Mouse (Mus musculus): Measurements from ENCODE around the gene Ipo8.

The Ipo8 gene

DNA sequence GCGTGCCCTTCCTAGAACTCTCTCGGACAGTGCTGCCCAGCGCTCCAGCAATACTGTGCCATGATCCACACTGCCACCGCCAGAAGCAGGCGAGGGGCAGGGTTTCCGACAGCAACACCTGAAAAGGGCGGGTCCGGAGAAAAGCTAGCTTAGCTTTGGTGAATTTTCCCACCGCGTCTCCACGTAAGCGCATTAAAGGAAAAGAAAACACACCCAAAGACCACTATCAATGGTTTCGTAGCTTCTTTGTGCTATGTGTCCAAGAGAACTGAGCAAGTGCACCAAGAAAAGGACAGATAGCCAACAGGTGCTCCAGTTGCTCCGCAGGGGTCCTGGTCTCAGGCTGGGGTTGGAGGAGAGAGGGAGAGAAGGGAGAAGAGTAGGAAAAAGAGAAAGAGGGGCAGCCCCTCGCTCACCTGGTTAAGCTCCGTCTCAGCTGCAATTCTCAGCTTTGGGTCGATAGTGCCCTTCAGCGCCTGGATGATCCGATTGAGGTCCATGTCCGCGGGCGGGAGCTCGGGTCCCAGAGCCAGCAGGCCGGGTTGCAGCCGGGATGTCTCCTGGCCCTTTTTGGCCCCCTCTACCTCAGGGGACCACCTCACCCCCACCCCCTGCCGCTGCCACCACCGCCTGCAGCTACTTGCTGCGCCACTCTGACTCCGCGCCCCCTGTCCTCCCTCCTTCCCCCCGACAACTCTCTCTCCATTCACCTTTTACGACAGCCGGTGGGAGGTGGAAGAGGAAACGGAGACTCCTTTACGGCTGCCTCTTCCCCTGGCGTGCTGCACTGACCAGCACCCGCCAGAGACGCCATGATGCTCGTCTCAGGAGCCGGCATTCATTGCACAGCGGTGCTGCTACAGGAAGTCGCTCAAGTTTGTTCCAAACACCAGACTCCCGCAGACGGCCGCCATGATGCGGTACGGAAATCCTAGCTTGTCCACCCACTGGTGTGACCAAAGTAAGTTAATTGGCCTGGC lies at the start of gene Ipo8:
Ipo8 (minus strand) TSS at position 720 of the 980 bp plus-strand sequence.
- peak; percentile 93 for DNase-seq (ENCODE audit: extremely low spot score, low spot score)

- DNase-seq (ENCODE audit: extremely low spot score, low spot score) = no peak
Observed at GRCm38 (mm10) chr6:148873911-148874310, 42.6 kb upstream of the Ipo8 start.

DNA sequence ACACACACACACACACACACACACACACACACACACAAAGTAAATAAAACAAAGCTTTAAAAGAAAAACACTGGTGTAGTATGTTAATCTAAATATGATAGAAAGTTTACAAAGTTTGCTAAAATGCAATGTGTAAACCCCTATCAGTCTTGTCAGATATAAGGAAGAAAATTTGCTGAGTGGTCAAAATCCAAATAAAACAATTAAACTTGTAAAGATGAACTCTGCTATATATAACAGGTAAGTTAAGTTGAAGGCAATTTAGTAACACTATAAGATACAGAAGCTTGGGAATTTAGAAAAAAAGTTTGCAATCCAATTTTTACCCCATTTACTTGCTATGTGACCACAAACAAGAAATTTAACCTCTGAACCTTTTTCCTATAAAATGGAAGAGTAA lies 14.4 kb upstream of the Ipo8 start:
- no peak for DNase-seq (ENCODE audit: extremely low spot score, low spot score)

DNA sequence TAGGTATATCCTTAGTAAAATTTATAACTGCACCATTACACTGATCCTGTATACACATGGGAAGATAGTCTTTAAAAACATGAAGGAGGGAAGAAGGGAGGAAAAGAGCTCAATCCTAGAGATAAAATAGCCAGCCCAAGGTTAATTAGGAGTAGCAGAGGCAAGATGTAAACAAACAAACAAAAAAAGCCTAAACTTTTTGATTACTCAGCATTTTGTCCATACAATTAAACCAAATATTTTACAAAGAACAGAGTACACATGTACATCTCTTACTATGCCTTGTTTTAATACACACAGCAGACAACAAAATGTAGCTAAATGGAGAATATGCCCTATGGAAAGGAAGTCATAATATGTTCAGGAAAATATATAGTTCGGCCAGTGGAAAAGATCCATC lies 10.5 kb upstream of the Ipo8 start:
- DNase-seq (ENCODE audit: extremely low spot score, low spot score) = no peak

GRCm38 (mm10) chr6:148838460-148838859 lies 7.2 kb upstream of the Ipo8 start:
- no peak for DNase-seq (ENCODE audit: extremely low spot score, low spot score)

GRCm38 (mm10) chr6:148831728-148832121 lies 458 bp upstream of the Ipo8 start:
- no peak for DNase-seq (ENCODE audit: extremely low spot score, low spot score)

DNA sequence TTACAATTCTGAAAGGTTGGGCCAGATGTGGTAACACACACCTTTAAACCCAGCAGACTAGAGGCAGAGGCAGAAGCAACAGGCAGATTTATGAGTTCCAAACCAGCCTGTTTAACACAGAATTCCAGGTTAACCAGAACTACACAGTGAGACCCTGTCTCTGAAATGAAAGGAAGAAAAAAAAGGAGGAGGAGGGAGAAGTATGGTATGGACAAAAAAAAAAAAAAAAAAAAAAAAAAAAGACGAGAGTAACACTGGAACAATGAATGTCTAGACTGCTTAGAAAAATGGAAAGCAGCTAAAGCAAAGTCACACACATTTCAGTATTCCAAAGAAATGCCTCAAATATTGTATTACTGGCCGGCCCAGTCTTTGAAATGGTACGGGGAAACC lies 916 bp downstream of the Ipo8 start:
- DNase-seq (ENCODE audit: extremely low spot score, low spot score) = no peak

DNA sequence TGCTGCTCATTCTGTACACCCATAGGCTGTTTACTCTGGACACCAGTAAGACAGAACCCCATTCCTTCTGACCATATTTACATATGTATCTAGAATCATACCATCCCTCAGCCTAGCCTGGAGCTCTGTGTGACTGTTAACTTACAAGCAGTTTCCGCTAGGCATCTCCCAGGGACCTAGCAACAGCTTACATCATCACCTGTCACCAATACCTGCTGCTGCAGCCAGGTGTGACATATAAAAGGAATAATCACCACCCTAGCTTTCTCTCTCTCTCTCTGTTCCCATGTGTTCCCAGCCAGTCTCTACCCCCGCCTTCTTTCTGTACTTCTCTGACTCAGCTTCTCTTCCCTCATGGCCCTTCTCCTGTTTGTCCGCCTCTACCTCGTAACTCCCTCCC lies 5.1 kb downstream of the Ipo8 start:
- no peak for DNase-seq (ENCODE audit: extremely low spot score, low spot score)

GRCm38 (mm10) chr6:148818624-148819343 lies 12.5 kb downstream of the Ipo8 start:
- DNase-seq (ENCODE audit: extremely low spot score, low spot score) = no peak

DNA sequence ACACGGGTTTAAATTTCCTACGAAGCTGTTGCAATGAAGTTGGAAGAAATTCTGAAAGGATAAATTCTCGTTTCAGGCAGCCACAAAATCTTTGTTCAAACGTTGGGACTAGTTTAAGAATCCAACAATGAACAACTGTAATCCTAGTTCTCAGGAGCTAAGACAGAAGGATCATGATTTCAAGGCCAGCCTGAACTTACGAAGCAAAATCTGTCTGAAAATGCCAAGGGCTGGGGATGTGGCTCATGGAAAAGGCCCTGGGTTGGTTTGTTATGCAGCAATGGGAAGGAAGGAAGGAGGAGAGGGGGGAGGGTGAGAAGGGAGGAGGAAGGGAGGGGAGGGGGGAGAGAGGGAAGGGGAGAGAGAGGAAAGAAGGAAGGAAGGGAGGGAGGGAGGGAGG lies 14.5 kb downstream of the Ipo8 start:
- no peak for DNase-seq (ENCODE audit: extremely low spot score, low spot score)

DNA sequence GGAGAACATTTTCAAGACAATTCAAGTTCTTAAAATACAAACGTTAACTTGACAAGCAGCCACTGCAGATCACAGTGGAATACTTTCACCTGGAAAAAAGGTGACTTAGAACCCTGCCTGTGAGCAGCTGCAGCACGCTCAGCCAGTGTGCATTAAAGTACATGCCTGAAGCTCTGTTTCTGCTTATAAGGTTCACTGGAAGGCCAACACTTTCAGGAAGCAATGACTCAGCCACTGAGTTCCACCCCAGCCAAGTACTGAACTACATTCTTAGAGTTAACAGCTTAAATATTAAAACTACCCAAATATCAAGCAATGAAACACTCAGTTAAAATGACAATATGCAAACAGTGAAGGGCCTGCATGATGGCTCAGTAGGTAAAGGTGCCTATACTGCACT lies 20.1 kb downstream of the Ipo8 start:
- DNase-seq (ENCODE audit: extremely low spot score, low spot score) = no peak

DNA sequence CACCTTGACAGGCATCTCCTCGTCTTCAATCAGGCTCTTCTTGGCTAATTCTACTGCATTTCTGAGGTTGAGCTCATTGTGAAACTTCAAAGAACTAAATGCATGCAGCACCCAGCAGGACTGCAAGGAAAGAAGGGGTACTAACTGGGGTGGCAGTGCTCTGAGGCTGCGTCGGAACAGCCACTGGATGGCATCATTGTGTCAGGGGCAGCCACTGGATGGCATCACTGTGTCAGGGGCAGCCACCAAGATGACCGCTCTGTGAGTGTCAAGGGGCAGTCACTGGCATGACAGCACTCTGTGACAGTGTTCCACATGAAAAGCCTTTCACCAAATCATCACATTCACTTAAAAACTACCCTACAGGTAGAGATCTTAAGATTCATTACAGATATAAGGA lies 31.5 kb downstream of the Ipo8 start:
- no peak for DNase-seq (ENCODE audit: extremely low spot score, low spot score)

DNA sequence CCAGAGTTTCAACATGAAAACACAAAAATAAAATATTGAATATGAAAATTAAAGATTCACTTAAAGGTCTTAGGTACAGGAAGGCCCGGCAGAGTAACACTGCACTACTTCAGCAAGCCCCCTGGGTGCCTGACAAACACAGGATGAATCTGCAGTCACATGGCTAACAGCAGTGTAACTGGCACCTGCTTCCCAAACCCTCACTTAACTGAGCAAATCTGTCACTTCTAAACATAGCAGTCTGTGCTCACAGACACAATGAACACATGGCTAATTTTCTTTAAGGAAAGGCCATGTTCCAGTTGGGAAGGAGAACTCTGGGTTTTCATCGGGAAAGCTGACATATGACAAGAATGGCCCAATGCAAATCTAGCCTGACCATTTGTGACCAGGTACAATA lies 36.1 kb downstream of the Ipo8 start:
- DNase-seq (ENCODE audit: extremely low spot score, low spot score) = no peak

DNA sequence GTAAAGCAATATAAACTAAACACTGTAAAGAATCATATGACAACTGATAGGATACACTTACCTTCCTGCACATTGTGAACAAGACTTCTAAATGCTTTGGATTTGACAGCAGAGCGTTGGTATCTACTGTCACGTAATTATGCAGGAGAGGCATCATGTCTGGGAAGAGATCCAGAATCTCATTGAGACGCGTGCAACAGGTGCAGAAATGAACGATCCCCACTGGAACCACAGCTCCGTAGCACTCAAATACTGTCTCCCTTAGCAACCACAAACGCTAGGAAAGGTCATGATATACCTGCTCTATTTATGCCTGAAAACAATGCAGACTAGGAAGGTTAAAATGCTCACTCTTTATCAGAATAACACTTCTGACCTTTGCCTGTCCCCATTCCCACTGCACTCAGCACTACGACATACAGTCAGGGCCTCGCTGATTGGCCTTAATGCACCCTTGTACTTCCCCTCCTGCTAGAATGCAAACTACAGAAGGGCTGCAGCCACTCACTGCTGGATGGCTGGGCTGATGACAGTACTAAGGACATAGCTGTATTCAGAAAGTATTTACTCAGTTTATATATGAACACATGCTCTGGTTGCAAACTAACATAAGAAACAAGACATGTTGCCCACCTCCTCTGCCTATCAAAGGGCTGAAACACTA lies 42.1 kb downstream of the Ipo8 start:
- no peak for DNase-seq (ENCODE audit: extremely low spot score, low spot score)

- DNase-seq (ENCODE audit: extremely low spot score, low spot score) = no peak
Observed at GRCm38 (mm10) chr6:148786186-148786585, 45.1 kb downstream of the Ipo8 start.

- DNase-seq (ENCODE audit: extremely low spot score, low spot score) = no peak
Observed at GRCm38 (mm10) chr6:148784418-148784817, 46.8 kb downstream of the Ipo8 start.

DNA sequence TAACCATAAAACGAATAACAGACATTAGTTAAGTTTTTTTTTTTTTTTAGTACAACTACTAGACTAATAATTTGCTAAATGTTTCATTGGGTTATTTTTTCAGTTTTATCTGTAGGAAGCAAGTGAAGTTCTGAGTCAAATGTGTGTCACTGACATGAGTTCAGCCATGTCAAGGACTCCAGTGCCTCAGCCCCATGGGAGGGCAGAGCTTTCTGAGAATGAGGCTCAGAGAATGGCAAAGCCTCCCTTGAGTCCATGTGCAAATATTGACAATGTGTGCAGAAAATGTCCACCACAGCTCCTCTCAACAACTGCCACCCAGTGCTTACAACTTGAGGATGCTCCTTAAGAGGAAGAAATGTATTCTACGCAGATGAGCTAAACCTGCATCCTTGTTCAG lies 55.0 kb downstream of the Ipo8 start:
- no peak for DNase-seq (ENCODE audit: extremely low spot score, low spot score)

DNA sequence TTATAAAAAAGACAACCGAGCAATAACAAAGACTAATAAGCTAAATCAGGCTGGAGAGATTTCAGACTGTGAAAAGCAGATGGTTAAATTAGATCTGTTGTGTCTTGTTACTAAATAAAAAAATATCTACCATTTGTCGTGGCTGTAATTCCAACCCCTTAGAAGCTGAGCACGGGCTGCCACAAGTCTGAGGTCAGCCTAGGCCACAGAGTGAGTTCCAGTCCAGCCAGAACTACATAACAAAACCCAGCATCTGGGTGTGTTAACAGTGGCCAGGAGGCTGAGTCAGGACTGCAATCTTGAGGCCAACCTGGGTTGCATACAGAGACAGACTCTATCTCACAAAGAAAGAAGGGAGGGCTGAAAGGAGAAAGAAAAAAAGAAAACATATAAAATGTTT lies 59.8 kb downstream of the Ipo8 start:
- DNase-seq (ENCODE audit: extremely low spot score, low spot score) = no peak

GRCm38 (mm10) chr6:148768419-148768818 lies 62.8 kb downstream of the Ipo8 start:
- peak; percentile 14 for DNase-seq (ENCODE audit: extremely low spot score, low spot score)

DNA sequence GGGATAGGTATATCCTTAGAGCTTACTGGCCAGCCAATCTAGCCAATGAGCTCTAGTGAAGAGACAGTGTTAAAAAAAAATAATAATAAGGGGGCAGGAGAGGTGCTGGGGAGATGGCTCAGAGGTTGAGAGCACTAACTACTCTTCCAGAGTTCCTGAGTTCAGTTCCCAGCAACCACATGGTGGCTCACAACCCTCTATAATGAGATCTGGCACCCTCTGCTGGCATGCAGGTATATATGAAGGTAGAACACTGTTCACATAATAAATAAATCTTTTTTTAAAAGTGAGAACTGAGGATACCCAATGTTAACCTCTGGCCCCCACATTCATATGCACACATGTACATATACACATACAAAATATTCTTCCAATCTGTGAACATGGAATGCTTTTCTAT lies 64.0 kb downstream of the Ipo8 start:
- DNase-seq (ENCODE audit: extremely low spot score, low spot score) = no peak

- no peak for DNase-seq (ENCODE audit: extremely low spot score, low spot score)
Observed at GRCm38 (mm10) chr6:148761967-148762712, 69.1 kb downstream of the Ipo8 start.
